Mouse (Mus musculus): ENCODE results near the gene Dok3. TPM values are rescaled to one million over a fixed set of nuclear protein-coding genes. Genes with fewer than 3 reads are reported as not detected.

Dok3 gene
- total and polyA plus RNA-seq, 3 experiments, result 9.0 to 38.4 (median 30.3) TPM

DNA sequence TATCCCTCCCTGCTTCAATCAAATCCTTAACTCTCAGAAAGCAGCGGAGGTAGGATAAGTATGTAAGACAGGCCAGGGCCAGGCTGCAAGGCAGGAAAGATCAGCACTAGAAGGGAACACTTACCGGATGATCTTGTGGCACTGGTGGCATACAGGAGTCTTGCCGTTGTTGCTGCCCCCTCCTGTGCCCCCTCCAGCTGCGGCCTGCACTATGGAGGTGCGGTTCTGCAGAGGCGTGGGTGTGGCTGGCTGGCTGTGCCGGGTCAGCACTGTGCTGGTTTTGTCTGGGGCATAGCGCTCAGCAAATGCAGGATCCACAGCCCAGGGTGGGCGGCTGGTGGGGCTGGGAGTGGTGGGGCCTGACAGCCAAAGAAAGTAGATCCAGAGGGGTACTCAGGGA is 23.3 kb downstream of the Dok3 start:
- Histone ChIP-seq H3K4me1 (ENCODE audit: control insufficient read depth in 1 of 2, insufficient read depth in 2 of 2) (peaks cover 7 to 15% of the 10 kb centered on the region in 2 experiments), H3K79me2 (replicated peaks; ENCODE audit: control insufficient read depth, extremely low read depth, insufficient read depth, poor library complexity, severe bottlenecking) (no peaks in the 10 kb centered on the region), H3K27ac (ENCODE audit: insufficient read depth, low read depth) (no peak overlapping the region), H3K9me3 (replicated peaks; ENCODE audit: low read length) (no peaks in the 10 kb centered on the region), H3K4me3 (replicated peaks in 1 of 3; ENCODE audit: low read depth in 2 of 3, low read length in 2 of 3, poor library complexity in 1 of 3) (no peak overlapping the region), H3K36me3 (replicated peaks in 1 of 2; ENCODE audit: control insufficient read depth in 1 of 2, insufficient read depth in 1 of 2, low read length in 1 of 2) (peaks cover 48 to 90% of the 10 kb centered on the region in 2 experiments), H3K4me2 (ENCODE audit: insufficient read depth, low read depth, poor library complexity, severe bottlenecking) (no peak overlapping the region), H3K9ac (ENCODE audit: insufficient read depth, low read depth) (no peak overlapping the region), H3K27me3 (replicated peaks) (no peaks in the 10 kb centered on the region)
- DNase-seq (ENCODE audit: extremely low read depth), result no peak
- dilution Hi-C loops (cut with MboI; ENCODE audit: extremely low pct_ligation_motif_present, extremely low pct_unique_long_range_greater_than_20kb, low sequenced_read_pairs) (no loop called here), in situ Hi-C loops (cut with MboI; ENCODE audit: low pct_ligation_motif_present, low pct_unique_long_range_greater_than_20kb, low sequenced_read_pairs) (no loop called here)
- no peak for TF ChIP-seq EP300 (IDR thresholded peaks at IDR 0.05; ENCODE audit: low read length)
- TF ChIP-seq NELFE (IDR thresholded peaks at IDR 0.05; ENCODE audit: low read depth, low read length), result no peak
- no peak for TF ChIP-seq ETS1 (conservative IDR thresholded peaks at IDR 0.05; ENCODE audit: low read depth, low read length)
- no peak for TF ChIP-seq BHLHE40 (IDR thresholded peaks at IDR 0.05; ENCODE audit: low read depth, low read length)
- no peak for TF ChIP-seq POLR2AphosphoS2 (IDR thresholded peaks at IDR 0.05; ENCODE audit: low read depth, low read length)
- TF ChIP-seq ZMIZ1 (IDR thresholded peaks at IDR 0.05; ENCODE audit: low read depth, low read length), result no peak
- no peak for TF ChIP-seq CHD1 (IDR thresholded peaks at IDR 0.05; ENCODE audit: low read depth, low read length)
- no peak for TF ChIP-seq ELF1 (IDR thresholded peaks at IDR 0.05; ENCODE audit: low read depth, low read length)
- no peak for TF ChIP-seq KAT2A (IDR thresholded peaks at IDR 0.05; ENCODE audit: insufficient replicate concordance, low read length)
- TF ChIP-seq ZC3H11A (IDR thresholded peaks at IDR 0.05; ENCODE audit: low read depth, low read length), result no peak
- no peak for TF ChIP-seq SIN3A (IDR thresholded peaks at IDR 0.05; ENCODE audit: low read length)
- TF ChIP-seq CTCF (conservative IDR thresholded peaks at IDR 0.05 in 1 of 2, IDR thresholded peaks at IDR 0.05 in 1 of 2; ENCODE audit: low read depth in 2 of 2, low read length in 2 of 2), result no peak
- no peak for TF ChIP-seq MAX (IDR thresholded peaks at IDR 0.05; ENCODE audit: low read length)
- TF ChIP-seq IRF4 (IDR thresholded peaks at IDR 0.05; ENCODE audit: low read depth, low read length), result no peak
- no peak for TF ChIP-seq USF1 (IDR thresholded peaks at IDR 0.05; ENCODE audit: low read depth, low read length)
- no peak for TF ChIP-seq TBP (conservative IDR thresholded peaks at IDR 0.05; ENCODE audit: low read depth, low read length)
- no peak for TF ChIP-seq JUN (IDR thresholded peaks at IDR 0.05; ENCODE audit: insufficient read depth, low read depth, low read length)
- no peak for TF ChIP-seq UBTF (IDR thresholded peaks at IDR 0.05; ENCODE audit: low read depth, low read length)
- no peak for TF ChIP-seq HCFC1 (IDR thresholded peaks at IDR 0.05; ENCODE audit: low read depth, low read length)

DNA sequence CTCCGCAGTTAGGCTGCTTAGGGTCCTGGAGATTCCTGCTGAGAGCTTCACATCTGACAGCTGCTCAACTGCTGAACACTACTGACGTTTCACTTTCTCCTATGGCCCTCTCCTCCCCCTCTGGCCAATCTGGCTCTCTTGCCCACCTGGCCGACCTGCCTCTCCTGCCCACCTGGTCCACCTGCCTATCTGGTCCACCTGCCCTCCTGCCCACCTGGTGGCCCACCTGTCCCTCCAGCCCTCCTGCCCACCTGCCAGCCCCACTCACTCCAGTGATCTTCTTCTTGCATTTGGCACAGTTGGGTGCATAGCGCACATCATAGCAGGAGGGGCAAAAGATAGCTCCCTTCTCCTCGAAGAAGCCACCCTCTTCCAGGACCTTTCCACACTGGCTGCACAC is 24.7 kb downstream of the Dok3 start:
- Histone ChIP-seq H3K27me3 (replicated peaks) (no peaks in the 10 kb centered on the region), H3K4me1 (ENCODE audit: control insufficient read depth in 1 of 2, insufficient read depth in 2 of 2) (0 out of 4 replicates have a peak, but pooled peaks cover 0 to under 1% of the 10 kb centered on the region in 2 experiments), H3K36me3 (replicated peaks in 1 of 2; ENCODE audit: control insufficient read depth in 1 of 2, insufficient read depth in 1 of 2, low read length in 1 of 2) (peaks cover 45 to 95% of the 10 kb centered on the region in 2 experiments), H3K79me2 (replicated peaks; ENCODE audit: control insufficient read depth, extremely low read depth, insufficient read depth, poor library complexity, severe bottlenecking) (no peaks in the 10 kb centered on the region), H3K4me3 (replicated peaks in 1 of 3; ENCODE audit: low read depth in 2 of 3, low read length in 2 of 3, poor library complexity in 1 of 3) (no peak overlapping the region), H3K27ac (ENCODE audit: insufficient read depth, low read depth) (no peak overlapping the region), H3K9ac (ENCODE audit: insufficient read depth, low read depth) (no peak overlapping the region), H3K4me2 (ENCODE audit: insufficient read depth, low read depth, poor library complexity, severe bottlenecking) (no peak overlapping the region), H3K9me3 (replicated peaks; ENCODE audit: low read length) (no peaks in the 10 kb centered on the region)
- in situ Hi-C loops (cut with MboI; ENCODE audit: low pct_ligation_motif_present, low pct_unique_long_range_greater_than_20kb, low sequenced_read_pairs) (no loop called here), dilution Hi-C loops (cut with MboI; ENCODE audit: extremely low pct_ligation_motif_present, extremely low pct_unique_long_range_greater_than_20kb, low sequenced_read_pairs) (no loop called here)
- no peak for DNase-seq (ENCODE audit: extremely low read depth)
- no peak for TF ChIP-seq SIN3A (IDR thresholded peaks at IDR 0.05; ENCODE audit: low read length)
- TF ChIP-seq E2F4 (IDR thresholded peaks at IDR 0.05; ENCODE audit: insufficient replicate concordance, low read depth, low read length), result no peak
- no peak for TF ChIP-seq ZC3H11A (IDR thresholded peaks at IDR 0.05; ENCODE audit: low read depth, low read length)
- TF ChIP-seq USF2 (conservative IDR thresholded peaks at IDR 0.05; ENCODE audit: low read depth, low read length), result no peak
- no peak for TF ChIP-seq CHD1 (IDR thresholded peaks at IDR 0.05; ENCODE audit: low read depth, low read length)
- no peak for TF ChIP-seq MYC (IDR thresholded peaks at IDR 0.05; ENCODE audit: low read depth, low read length)
- TF ChIP-seq MXI1 (IDR thresholded peaks at IDR 0.05; ENCODE audit: low read depth, low read length), result no peak
- no peak for TF ChIP-seq PAX5 (IDR thresholded peaks at IDR 0.05; ENCODE audit: low read length)
- TF ChIP-seq ZMIZ1 (IDR thresholded peaks at IDR 0.05; ENCODE audit: low read depth, low read length), result no peak
- no peak for TF ChIP-seq IRF4 (IDR thresholded peaks at IDR 0.05; ENCODE audit: low read depth, low read length)
- TF ChIP-seq JUN (IDR thresholded peaks at IDR 0.05; ENCODE audit: insufficient read depth, low read depth, low read length), result no peak
- TF ChIP-seq POLR2A (IDR thresholded peaks at IDR 0.05; ENCODE audit: low read depth, low read length), result no peak
- TF ChIP-seq BHLHE40 (IDR thresholded peaks at IDR 0.05; ENCODE audit: low read depth, low read length), result no peak
- TF ChIP-seq MEF2A (IDR thresholded peaks at IDR 0.05; ENCODE audit: borderline replicate concordance, low read depth, low read length), result no peak
- TF ChIP-seq ELF1 (IDR thresholded peaks at IDR 0.05; ENCODE audit: low read depth, low read length), result no peak

Measured in CH12.LX (cell line).